Mouse (Mus musculus) bone marrow macrophage, adult 2 months (primary cell): ENCODE results near the gene Defb47. TPM values are rescaled to one million over a fixed set of nuclear protein-coding genes. Genes with fewer than 3 reads are reported as not detected.

Experiments
- H3K27ac ChIP-seq: 2 replicates; pipeline ENCODE4 v1.5.1; 2012; ENCODE audit warnings: low read depth, low read length; ENCODE audit not compliant: insufficient read depth
- H3K4me1 ChIP-seq: 2 replicates; pipeline ENCODE4 v1.6.1; 2012; ENCODE audit warnings: low read length; ENCODE audit not compliant: control insufficient read depth, insufficient read depth
- H3K4me3 ChIP-seq: 2 replicates; pipeline ENCODE4 v1.5.1; 2012; ENCODE audit warnings: mild to moderate bottlenecking, low read length, moderate library complexity; ENCODE audit not compliant: insufficient read depth
- CTCF ChIP-seq: IDR thresholded peaks from 2 replicates; pipeline ENCODE4 v1.5.1; 2012; ENCODE audit warnings: low read depth, mild to moderate bottlenecking, low read length, moderate library complexity
- POLR2A ChIP-seq: IDR thresholded peaks from 2 replicates; pipeline ENCODE4 v1.6.1; 2012; ENCODE audit warnings: mild to moderate bottlenecking, low read depth, low read length, borderline replicate concordance
- polyA plus RNA-seq: library from polyadenylated mRNA; stranded (reverse); fragments of >200 nt; gene quantifications from 2 replicates; pipeline ENCODE4 v1.2.4, GENCODE M21; 2012; ENCODE audit not compliant: missing spikeins, insufficient read depth, insufficient read length

Defb47 gene
- not detected in 2 replicates for polyA plus RNA-seq

DNA sequence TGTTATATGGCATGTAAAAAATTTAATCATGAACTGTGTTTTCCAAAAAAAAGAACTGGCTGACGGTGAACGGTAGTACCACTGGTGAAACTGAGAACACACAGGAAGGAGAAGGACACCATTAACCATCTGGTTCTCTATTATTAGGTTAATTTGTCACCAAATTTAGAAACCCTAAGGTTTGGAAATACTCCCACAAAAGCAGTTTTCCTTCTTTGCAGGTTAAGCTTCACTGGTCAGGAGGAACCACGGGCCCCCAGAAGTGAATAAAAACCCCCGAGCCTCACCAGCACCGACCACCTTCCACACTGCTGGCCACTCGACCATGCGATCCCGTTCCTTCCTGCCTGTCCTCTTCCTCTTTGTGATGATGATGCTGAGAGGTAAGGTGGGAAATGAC is at the start of gene Defb47:
TSS of gene Defb47 (plus strand) at position 301 of the 400 bp plus-strand sequence.
- H3K27ac ChIP-seq, result no peak within 1 kb of the TSS
- H3K4me1 ChIP-seq, result no peaks in the 10 kb centered on the region
- no peak for TF ChIP-seq POLR2A
- TF ChIP-seq CTCF, result no peak
- no peak within 1 kb of the TSS for H3K4me3 ChIP-seq

DNA sequence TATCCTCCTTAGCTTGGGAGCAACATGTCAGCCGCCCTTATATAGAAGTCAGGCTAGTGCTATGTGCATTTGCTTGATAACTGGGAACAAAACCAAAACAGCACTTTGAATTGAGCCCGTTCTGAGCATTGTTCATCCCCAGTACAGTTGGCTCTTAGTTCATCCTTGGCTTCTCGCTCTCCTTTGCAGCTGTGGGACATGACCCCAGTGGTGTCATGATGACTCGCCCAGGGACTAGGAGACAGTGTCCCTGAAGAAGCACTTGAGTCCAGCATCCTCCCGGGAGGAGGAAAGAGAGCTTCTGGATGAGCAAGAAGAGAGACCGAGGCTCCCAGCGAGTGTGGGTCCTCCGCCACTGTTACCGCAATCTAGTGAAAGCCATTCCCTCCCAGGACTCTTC is 41.8 kb upstream of the Defb47 start:
- Histone ChIP-seq H3K27ac (no peak overlapping the region), H3K4me1 (no peaks in the 10 kb centered on the region), H3K4me3 (no peak overlapping the region)
- no peak for TF ChIP-seq POLR2A
- TF ChIP-seq CTCF, result no peak

DNA sequence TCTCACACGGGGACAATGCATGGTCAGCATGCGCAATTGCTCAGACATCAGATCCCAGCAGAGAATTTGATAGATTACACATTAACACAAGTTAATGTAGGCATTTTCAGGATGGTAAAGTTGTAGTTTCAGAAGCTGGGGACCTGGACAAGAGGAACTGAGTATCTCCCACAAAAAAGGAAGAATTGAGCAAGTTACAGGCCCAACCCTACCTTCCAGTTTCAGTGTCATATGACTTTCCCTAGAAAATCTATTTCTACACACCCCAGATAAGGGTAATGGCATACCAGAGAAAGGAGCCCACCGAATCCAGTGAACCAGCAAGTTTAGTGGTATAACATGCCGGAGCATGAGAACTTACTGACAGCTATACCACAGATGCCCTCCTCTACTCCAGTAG is 34.2 kb upstream of the Defb47 start:
- Histone ChIP-seq H3K4me3 (no peak overlapping the region), H3K27ac (no peak overlapping the region), H3K4me1 (peaks cover 16% of the 10 kb centered on the region)
- no peak for TF ChIP-seq CTCF
- TF ChIP-seq POLR2A, result no peak

DNA sequence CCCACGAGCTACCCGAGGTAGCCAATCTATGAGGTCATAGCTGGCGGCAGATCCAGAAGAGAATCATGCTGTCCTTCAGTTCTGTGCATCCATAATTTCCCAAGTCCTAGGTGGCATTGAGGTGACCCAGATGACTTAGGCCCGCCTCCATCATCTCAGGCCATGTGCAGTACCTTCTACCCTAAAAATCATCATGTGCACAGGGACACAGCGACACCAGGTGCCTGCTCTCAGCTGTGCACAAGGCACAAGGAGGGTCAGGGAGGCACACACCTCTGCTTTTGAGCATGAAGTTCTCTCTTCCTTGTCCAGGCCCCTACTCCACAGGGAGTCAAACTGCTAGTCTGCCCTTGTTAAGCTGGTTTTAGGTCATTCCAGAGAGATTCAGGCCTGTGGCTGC is 32.5 kb upstream of the Defb47 start:
- TF ChIP-seq CTCF (no peak), POLR2A (no peak)
- H3K4me1 ChIP-seq, result peaks cover 16% of the 10 kb centered on the region

DNA sequence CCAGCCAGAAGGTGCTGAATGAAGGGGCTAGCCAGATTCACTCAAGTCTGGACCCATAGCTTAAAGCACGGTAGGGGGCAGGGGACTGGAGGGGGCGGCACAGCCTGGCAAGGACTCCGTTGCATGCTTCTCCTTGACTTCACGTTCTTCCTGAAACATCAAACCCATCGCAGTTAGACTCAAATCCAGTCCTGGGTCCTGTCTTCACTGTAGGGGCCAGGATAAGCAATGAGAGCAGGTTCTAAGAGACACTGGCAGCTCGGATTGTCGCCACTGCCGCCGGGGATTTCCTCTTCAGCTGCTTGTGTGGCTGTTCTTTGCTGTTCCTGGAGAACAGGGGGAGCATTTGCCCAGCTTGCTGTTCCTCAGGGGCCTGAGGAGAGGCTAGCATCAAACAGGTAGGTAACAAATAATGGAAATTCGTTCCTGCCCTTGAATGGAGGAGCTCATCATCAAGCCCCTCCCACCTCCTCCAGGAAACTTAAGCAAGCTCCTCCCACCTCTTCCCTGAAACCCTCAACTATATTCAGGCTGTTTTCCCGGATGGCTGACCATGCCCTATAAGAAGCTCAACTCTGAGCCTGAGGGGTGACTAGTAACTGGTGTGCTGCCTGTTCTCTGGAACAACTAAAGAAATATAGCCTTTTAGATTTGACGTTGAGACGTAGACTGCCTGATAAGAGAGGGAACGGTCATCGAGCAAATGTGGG is 31.9 kb upstream of the Defb47 start:
- Histone ChIP-seq H3K4me1 (peaks cover 16% of the 10 kb centered on the region), H3K27ac (no peak overlapping the region), H3K4me3 (no peak overlapping the region)
- no peak for TF ChIP-seq POLR2A
- TF ChIP-seq CTCF, result no peak

More for the DNA sequence above, 32.5 kb upstream of the Defb47 start:
- no peak overlapping the region for H3K4me3 ChIP-seq
- no peak overlapping the region for H3K27ac ChIP-seq

- Histone ChIP-seq H3K4me3 (no peak overlapping the region), H3K27ac (no peak overlapping the region), H3K4me1 (peaks cover 5% of the 10 kb centered on the region)
- TF ChIP-seq POLR2A (no peak), CTCF (peak; percentile 87)
Measured at GRCm38 (mm10) chr14:62975046-62975445, 22.8 kb upstream of the Defb47 start.

DNA sequence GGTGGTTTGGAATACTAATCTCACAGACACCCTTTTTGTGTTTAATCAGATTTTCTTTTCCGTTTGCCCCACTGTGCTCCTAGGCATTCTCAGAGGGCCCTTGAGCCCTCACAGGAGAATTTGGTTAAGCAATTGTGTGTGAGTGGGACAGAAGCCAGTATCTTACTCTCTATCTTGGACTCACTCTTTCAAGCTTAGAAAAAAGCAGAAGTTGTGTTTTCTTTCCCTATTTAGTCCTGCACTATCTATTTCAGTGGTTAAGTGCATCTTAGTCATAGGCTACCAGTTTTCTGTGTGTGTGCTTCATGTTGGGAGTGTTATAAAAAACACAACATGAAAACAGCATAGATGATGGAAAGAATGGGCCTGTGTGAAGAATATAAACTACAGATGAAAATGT is 18.1 kb upstream of the Defb47 start:
- Histone ChIP-seq H3K4me3 (no peak overlapping the region), H3K27ac (no peak overlapping the region), H3K4me1 (peaks cover 5% of the 10 kb centered on the region)
- TF ChIP-seq POLR2A (no peak), CTCF (no peak)

DNA sequence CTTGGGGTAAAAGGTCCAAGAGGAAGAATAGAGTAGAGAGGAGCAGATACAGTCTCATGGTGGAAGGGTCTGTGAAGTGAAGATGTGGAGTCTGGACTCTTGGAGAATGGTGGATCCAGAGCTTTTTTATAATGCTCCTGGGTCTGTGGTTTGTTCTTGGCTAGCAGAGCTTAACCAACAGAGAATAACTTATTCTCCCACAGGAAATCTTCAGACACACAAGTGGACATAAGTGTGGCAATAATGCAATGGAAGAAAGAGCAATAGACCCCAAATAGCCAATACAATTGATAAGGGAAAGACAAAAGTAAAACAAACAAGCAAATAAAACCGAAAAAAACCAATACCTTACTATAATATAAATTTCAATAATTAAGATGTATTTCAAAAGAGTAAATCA is 13.5 kb upstream of the Defb47 start, which contains the start of gene Defb48:
TSS of gene Defb48 (minus strand) at position 101 of the 400 bp plus-strand sequence.
- TF ChIP-seq POLR2A (no peak), CTCF (no peak)
- H3K27ac ChIP-seq, result no peak within 1 kb of the TSS
- H3K4me1 ChIP-seq, result peaks cover 3% of the 10 kb centered on the region
- no peak within 1 kb of the TSS for H3K4me3 ChIP-seq

DNA sequence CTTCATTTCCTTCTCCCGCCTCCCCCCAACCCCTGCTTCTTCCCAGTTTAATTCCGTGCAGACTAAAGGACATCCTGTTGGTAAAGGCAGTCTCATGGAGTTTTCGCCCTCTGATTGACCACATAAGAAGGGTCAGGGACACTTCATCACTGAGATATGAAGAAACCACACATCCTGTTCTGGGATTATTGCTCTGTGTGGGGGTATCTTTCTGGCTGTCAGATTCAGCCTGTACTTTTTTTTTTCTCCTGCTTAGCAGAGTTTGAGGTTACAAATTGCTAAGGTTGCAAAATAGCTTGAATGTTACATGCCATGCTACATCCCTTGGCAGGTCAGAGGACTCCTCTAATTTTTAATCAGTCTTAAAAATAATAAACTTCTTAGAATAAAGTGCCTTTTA is 6.6 kb upstream of the Defb47 start:
- TF ChIP-seq POLR2A (no peak), CTCF (no peak)
- Histone ChIP-seq H3K27ac (no peak overlapping the region), H3K4me3 (no peak overlapping the region), H3K4me1 (no peaks in the 10 kb centered on the region)

- TF ChIP-seq CTCF (no peak), POLR2A (no peak)
- H3K27ac ChIP-seq, result no peak overlapping the region
- no peaks in the 10 kb centered on the region for H3K4me1 ChIP-seq
- no peak overlapping the region for H3K4me3 ChIP-seq
Measured at GRCm38 (mm10) chr14:62991849-62992510, 5.9 kb upstream of the Defb47 start.
